Mouse (Mus musculus) bone marrow, adult 2 months (tissue): ENCODE data around the gene Gm45785. TPM values are rescaled to one million over a fixed set of nuclear protein-coding genes. Genes with fewer than 3 reads are reported as not detected.

Experiments
- H3K27ac ChIP-seq: fragments of 200-500 bp; 2 replicates; pipeline ENCODE4 v1.5.1; 2012; ENCODE audit warnings: low read depth, mild to moderate bottlenecking, control low read depth, inconsistent platforms, low read length; ENCODE audit not compliant: control insufficient read depth, poor library complexity, insufficient read depth
- H3K4me1 ChIP-seq: fragments of 200-500 bp; 2 replicates; pipeline ENCODE4 v1.6.1; 2011; ENCODE audit warnings: low read length; ENCODE audit not compliant: control insufficient read depth, insufficient read depth
- H3K4me3 ChIP-seq: fragments of 200-500 bp; replicated peaks from 2 replicates; pipeline ENCODE3; 2011; ENCODE audit warnings: mild to moderate bottlenecking, low read depth, low read length, control low read depth; ENCODE audit not compliant: control insufficient read depth
- CTCF ChIP-seq: fragments of 200-500 bp; IDR thresholded peaks from 2 replicates; pipeline ENCODE4 v1.5.1; 2011; ENCODE audit warnings: low read length, control low read depth; ENCODE audit not compliant: control insufficient read depth, insufficient read depth
- POLR2A ChIP-seq: fragments of 200-500 bp; IDR thresholded peaks from 2 replicates; pipeline ENCODE4 v1.6.1; 2011; ENCODE audit warnings: low read depth, mild to moderate bottlenecking, control low read depth, low read length, borderline replicate concordance; ENCODE audit not compliant: control insufficient read depth
- WGBS: fragments of 180-500 bp; shearing (Covaris S2); methylation state at CpG from one replicate; pipeline ENCODE4 v1.1.7; 2018; 5-methylcytosine and 5-hydroxymethylcytosine counted together
- polyA plus RNA-seq: library from polyadenylated mRNA; stranded (reverse); fragments of >200 nt; gene quantifications from 2 replicates; pipeline ENCODE4 v1.2.4, GENCODE M21; 2011; ENCODE audit warnings: low replicate concordance; ENCODE audit not compliant: missing spikeins, insufficient read depth, insufficient read length

The Gm45785 gene
- polyA plus RNA-seq, 1 experiment: not detected

GRCm38 (mm10) chr7:140874224-140874623, 18.1 kb upstream of the Gm45785 start:
- WGBS: 6% methylated on average over 4 of the region's 4 CpGs
- H3K4me1 ChIP-seq: peaks cover 11% of the 10 kb centered on the region; the same call in 1 of the 2 replicates
- no peak overlapping the region for H3K4me3 ChIP-seq
- peak overlapping the region; percentile 26; the same call in 1 of the 2 replicates for H3K27ac ChIP-seq
- TF ChIP-seq CTCF (no peak), POLR2A (no peak)

- no peak overlapping the region for H3K4me3 ChIP-seq
- TF ChIP-seq CTCF (no peak), POLR2A (no peak)
- peaks cover 2% of the 10 kb centered on the region; the same call in 1 of the 2 replicates for H3K4me1 ChIP-seq
- WGBS: 88% methylated on average over 12 of the region's 12 CpGs
- H3K27ac ChIP-seq: no peak overlapping the region
Measured at GRCm38 (mm10) chr7:140864761-140865160, 8.6 kb upstream of the Gm45785 start.

- Histone ChIP-seq H3K4me1 (peaks cover 5% of the 10 kb centered on the region; the same call in 1 of the 2 replicates), H3K4me3 (no peak overlapping the region), H3K27ac (no peak overlapping the region)
- TF ChIP-seq CTCF (no peak), POLR2A (no peak)
- WGBS: 88% methylated on average over 5 of the region's 5 CpGs
Measured at GRCm38 (mm10) chr7:140860728-140861127, 4.6 kb upstream of the Gm45785 start.

- 79% methylated on average over 6 of the region's 6 CpGs for WGBS
- Histone ChIP-seq H3K4me3 (no peak overlapping the region), H3K27ac (no peak overlapping the region), H3K4me1 (peaks cover 5% of the 10 kb centered on the region; the same call in 1 of the 2 replicates)
- no peak for TF ChIP-seq CTCF
- TF ChIP-seq POLR2A: no peak
Measured at GRCm38 (mm10) chr7:140859997-140860396, 3.9 kb upstream of the Gm45785 start.

- no peak overlapping the region for H3K27ac ChIP-seq
- TF ChIP-seq CTCF (no peak), POLR2A (no peak)
- peaks cover 5% of the 10 kb centered on the region; the same call in 1 of the 2 replicates for H3K4me1 ChIP-seq
- 86% methylated on average over 8 of the region's 8 CpGs for WGBS
- peak overlapping the region; percentile 82 for H3K4me3 ChIP-seq
Measured at GRCm38 (mm10) chr7:140858746-140859145, 2.6 kb upstream of the Gm45785 start.

GRCm38 (mm10) chr7:140857550-140858505, 1.7 kb upstream of the Gm45785 start, which contains the start of gene Bet1l:
Bet1l (minus strand) TSS chr7:140857577.
- Histone ChIP-seq H3K27ac (peak within 1 kb of the TSS; percentile 88), H3K4me3 (peak within 1 kb of the TSS; percentile 82), H3K4me1 (peaks cover 6% of the 10 kb centered on the region; the same call in 1 of the 2 replicates)
- TF ChIP-seq POLR2A: no peak
- TF ChIP-seq CTCF: no peak
- 12% methylated on average over 40 of the region's 40 CpGs for WGBS

GRCm38 (mm10) chr7:140856785-140857549, 836 bp upstream of the Gm45785 start, which contains the start of gene Ric8a:
Ric8a (plus strand) TSS chr7:140856957.
- peaks cover 6% of the 10 kb centered on the region; the same call in 1 of the 2 replicates for H3K4me1 ChIP-seq
- under 1% methylated on average over 50 of the region's 50 CpGs for WGBS
- no peak for TF ChIP-seq CTCF
- TF ChIP-seq POLR2A: peak; percentile 72; the same call in 1 of the 2 replicates
- H3K4me3 ChIP-seq: peak within 1 kb of the TSS; percentile 82
- H3K27ac ChIP-seq: peak within 1 kb of the TSS; percentile 88
